Mouse (Mus musculus): ENCODE data around the gene Eef1b2. TPM values are rescaled to one million over a fixed set of nuclear protein-coding genes. Genes with fewer than 3 reads are reported as not detected.

The Eef1b2 gene
- total and polyA plus RNA-seq, 2 experiments, result 174 to 232 TPM

DNA sequence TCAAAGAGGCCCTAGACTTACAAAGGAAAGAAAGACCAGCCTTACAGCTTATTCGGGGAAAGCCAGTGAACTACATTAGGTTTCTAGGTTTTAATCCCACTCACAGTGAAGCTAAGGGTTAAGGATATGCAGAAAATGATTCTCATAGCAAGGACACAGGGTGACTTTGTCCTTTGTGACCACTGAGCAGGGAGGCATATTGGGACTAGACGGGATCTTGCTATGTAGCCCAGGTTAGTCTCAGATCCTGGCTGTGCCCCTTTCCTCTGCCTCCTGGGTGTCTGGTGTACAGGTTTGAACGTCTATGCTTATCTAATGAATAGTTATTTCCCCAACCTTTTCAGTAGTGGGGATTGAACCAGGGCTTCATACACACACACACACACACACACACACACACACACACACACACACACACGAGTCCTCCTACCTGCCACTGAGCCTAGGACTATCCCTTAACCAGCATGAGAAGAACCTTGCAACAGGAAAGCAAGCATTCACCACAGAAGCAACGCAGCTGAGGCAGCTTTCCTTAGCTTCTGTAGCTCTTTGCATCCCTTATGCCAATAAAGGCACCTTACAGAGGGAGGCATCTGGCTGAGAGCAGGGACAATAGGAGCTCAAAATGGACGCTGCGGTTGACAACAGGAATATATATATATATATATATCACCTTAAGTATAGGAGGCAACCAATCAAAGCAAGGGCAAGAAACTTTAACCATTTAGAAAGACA lies 28.2 kb downstream of the Eef1b2 start:
- Histone ChIP-seq H3K27ac (replicated peaks; ENCODE audit: insufficient read depth, low read depth, low read length) (no peak overlapping the region), H3K4me3 (ENCODE audit: insufficient read depth, low read depth, low read length) (no peak overlapping the region), H3K79me2 (ENCODE audit: control insufficient read depth, insufficient read depth, low read length) (no peaks in the 10 kb centered on the region), H3K9ac (ENCODE audit: low read depth, low read length) (no peak overlapping the region), H3K27me3 (ENCODE audit: control insufficient read depth, insufficient read depth, low read length) (no peaks in the 10 kb centered on the region), H3K4me1 (ENCODE audit: control insufficient read depth, insufficient read depth, low read length) (no peaks in the 10 kb centered on the region), H3K36me3 (ENCODE audit: control insufficient read depth, insufficient read depth, low read length) (no peaks in the 10 kb centered on the region)
- WGBS, result 52% methylated on average over 7 of the region's 7 CpGs
- DNase-seq (ENCODE audit: extremely low read depth, low read depth, low spot score), result no peak
- TF ChIP-seq POLR2A (IDR thresholded peaks at IDR 0.05; ENCODE audit: extremely low read depth, insufficient read depth, low read length), result no peak
- no peak for TF ChIP-seq CTCF (IDR thresholded peaks at IDR 0.05; ENCODE audit: low read depth, low read length)

DNA sequence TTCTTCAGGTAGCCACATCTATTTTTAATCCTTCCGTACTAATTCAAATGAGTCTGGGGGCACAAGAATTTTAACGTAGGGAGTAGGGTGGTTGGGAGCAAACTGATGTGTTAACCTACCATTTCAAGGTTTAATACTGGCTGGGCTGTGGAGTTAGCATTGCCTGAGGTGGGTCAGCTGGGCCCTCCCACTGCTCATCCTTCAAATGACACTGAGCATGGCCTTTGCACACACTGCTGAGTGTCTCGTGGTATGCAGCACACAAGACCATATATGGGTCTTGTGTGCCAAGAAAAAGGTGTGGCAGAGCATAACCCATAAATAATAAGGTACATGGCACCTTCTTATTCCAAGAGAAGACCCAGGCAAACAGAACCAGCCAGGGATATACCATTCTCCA lies 31.0 kb downstream of the Eef1b2 start:
- Histone ChIP-seq H3K36me3 (ENCODE audit: control insufficient read depth, insufficient read depth, low read length) (no peaks in the 10 kb centered on the region), H3K4me3 (ENCODE audit: insufficient read depth, low read depth, low read length) (no peak overlapping the region), H3K27me3 (ENCODE audit: control insufficient read depth, insufficient read depth, low read length) (no peaks in the 10 kb centered on the region), H3K9ac (ENCODE audit: low read depth, low read length) (no peak overlapping the region), H3K4me1 (ENCODE audit: control insufficient read depth, insufficient read depth, low read length) (no peaks in the 10 kb centered on the region), H3K27ac (replicated peaks; ENCODE audit: insufficient read depth, low read depth, low read length) (no peak overlapping the region), H3K79me2 (ENCODE audit: control insufficient read depth, insufficient read depth, low read length) (no peaks in the 10 kb centered on the region)
- 80% methylated on average over 3 of the region's 3 CpGs for WGBS
- DNase-seq (ENCODE audit: extremely low read depth, low read depth, low spot score), result no peak
- TF ChIP-seq POLR2A (IDR thresholded peaks at IDR 0.05; ENCODE audit: extremely low read depth, insufficient read depth, low read length), result no peak
- TF ChIP-seq CTCF (IDR thresholded peaks at IDR 0.05; ENCODE audit: low read depth, low read length), result no peak

DNA sequence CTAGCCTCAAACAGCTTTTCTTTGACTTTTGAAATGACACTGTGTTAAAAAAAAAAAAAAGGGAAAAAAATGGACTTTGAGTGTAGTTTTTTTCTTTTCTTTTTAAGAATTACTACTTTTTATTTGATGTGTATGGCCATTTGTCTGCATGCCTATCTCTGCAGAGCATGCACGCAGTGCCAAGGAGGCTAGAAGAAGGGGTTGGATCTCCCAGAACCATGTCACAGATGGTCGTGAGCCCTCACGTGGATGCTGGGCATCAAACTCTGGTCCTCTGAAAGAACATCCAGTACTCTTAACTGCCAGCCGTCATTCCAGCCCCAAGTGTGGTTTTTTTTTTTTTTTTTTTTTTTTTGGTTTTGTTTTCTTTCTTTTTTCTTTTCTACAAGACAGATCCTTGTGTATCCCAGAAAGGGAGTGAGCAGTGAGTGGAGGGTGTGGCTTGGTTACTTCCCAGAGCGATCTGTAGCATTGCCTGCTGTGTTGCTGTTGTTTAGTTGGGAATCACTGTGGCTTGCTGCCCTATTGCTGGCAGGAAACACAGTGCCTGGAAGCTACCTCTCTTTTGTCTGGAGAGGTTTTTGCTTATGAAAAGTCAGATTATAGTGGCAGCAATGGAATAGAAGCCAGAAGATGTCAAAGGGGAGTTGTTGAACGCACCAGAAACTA lies 33.4 kb downstream of the Eef1b2 start:
- TF ChIP-seq POLR2A (IDR thresholded peaks at IDR 0.05; ENCODE audit: extremely low read depth, insufficient read depth, low read length), result no peak
- TF ChIP-seq CTCF (IDR thresholded peaks at IDR 0.05; ENCODE audit: low read depth, low read length), result no peak
- WGBS, result 43% methylated on average over 6 of the region's 6 CpGs
- Histone ChIP-seq H3K9ac (ENCODE audit: low read depth, low read length) (no peak overlapping the region), H3K27me3 (ENCODE audit: control insufficient read depth, insufficient read depth, low read length) (peaks cover 2% of the 10 kb centered on the region; the same call in 1 of the 2 replicates), H3K4me3 (ENCODE audit: insufficient read depth, low read depth, low read length) (no peak overlapping the region), H3K36me3 (ENCODE audit: control insufficient read depth, insufficient read depth, low read length) (no peaks in the 10 kb centered on the region), H3K4me1 (ENCODE audit: control insufficient read depth, insufficient read depth, low read length) (no peaks in the 10 kb centered on the region), H3K79me2 (ENCODE audit: control insufficient read depth, insufficient read depth, low read length) (no peaks in the 10 kb centered on the region), H3K27ac (replicated peaks; ENCODE audit: insufficient read depth, low read depth, low read length) (no peak overlapping the region)
- no peak for DNase-seq (ENCODE audit: extremely low read depth, low read depth, low spot score)

DNA sequence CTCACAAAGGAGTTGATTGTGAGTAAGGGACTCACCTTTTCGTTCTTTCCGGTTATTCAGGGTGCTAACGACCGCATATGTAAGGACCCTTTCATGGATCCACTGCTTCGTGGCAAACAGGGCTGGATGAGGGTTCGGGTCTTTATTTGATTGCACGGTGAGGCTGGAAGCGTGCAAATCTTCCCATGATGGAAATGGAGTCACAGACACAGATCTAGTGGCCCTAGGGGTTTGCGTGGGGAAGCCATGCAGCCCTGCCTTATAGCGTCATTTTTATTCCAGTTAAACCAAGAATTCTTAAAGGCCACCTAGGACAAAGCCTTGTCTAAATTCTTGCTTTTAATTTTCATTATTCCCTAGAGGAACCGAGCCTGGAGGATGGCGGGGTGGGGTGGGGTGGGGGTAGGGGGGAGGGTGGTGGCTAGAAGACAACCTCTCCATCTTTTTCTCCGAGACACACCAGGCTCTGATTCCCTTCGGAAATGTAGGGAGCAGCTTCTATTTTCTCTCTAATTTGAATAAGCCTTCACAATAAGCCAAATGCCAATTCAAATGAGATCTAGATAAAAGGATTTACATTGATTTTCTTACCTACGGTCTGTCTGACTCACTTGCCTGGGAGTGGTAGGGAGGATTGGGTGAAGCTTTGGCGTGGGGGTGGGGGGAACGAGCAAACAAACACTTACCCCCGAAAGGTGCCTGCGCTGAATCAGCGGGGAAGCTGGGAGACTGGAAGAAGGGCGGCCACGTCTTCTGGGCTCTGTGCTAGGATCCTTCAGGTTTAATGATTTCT lies 37.0 kb downstream of the Eef1b2 start:
- H3K27me3 ChIP-seq (ENCODE audit: control insufficient read depth, insufficient read depth, low read length), result peaks cover 2% of the 10 kb centered on the region; the same call in 1 of the 2 replicates
- TF ChIP-seq CTCF (IDR thresholded peaks at IDR 0.05; ENCODE audit: low read depth, low read length) (no peak), POLR2A (IDR thresholded peaks at IDR 0.05; ENCODE audit: extremely low read depth, insufficient read depth, low read length) (no peak)
- no peak overlapping the region for H3K9ac ChIP-seq (ENCODE audit: low read depth, low read length)
- 32% methylated on average over 22 of the region's 22 CpGs for WGBS
- no peak overlapping the region for H3K4me3 ChIP-seq (ENCODE audit: insufficient read depth, low read depth, low read length)
- H3K36me3 ChIP-seq (ENCODE audit: control insufficient read depth, insufficient read depth, low read length), result no peaks in the 10 kb centered on the region
- no peak for DNase-seq (ENCODE audit: extremely low read depth, low read depth, low spot score)
- no peak overlapping the region for H3K27ac ChIP-seq (replicated peaks; ENCODE audit: insufficient read depth, low read depth, low read length)
- no peaks in the 10 kb centered on the region for H3K79me2 ChIP-seq (ENCODE audit: control insufficient read depth, insufficient read depth, low read length)
- no peaks in the 10 kb centered on the region for H3K4me1 ChIP-seq (ENCODE audit: control insufficient read depth, insufficient read depth, low read length)

DNA sequence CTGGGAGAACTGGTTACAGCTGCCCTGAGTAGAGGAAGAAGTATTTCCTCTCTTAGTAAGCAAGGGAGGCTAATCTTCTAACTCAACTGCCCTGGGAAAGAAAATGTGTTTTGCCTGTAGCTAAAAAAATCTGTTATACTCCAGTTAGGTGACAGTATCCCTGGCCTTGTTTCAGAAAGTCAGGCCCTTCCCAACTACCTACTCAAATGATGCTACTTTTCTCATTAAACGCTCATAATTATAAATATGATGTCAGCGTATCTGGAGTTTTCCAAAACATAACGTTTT lies 37.6 kb downstream of the Eef1b2 start, which contains the start of gene Gpr1:
TSS of gene Gpr1 (minus strand) at position 273 of the 288 bp plus-strand sequence.
- no peak for TF ChIP-seq CTCF (IDR thresholded peaks at IDR 0.05; ENCODE audit: low read depth, low read length)
- no peak for TF ChIP-seq POLR2A (IDR thresholded peaks at IDR 0.05; ENCODE audit: extremely low read depth, insufficient read depth, low read length)
- Histone ChIP-seq H3K79me2 (ENCODE audit: control insufficient read depth, insufficient read depth, low read length) (no peaks in the 10 kb centered on the region), H3K4me3 (ENCODE audit: insufficient read depth, low read depth, low read length) (no peak within 1 kb of the TSS), H3K4me1 (ENCODE audit: control insufficient read depth, insufficient read depth, low read length) (no peaks in the 10 kb centered on the region), H3K36me3 (ENCODE audit: control insufficient read depth, insufficient read depth, low read length) (no peaks in the 10 kb centered on the region), H3K9ac (ENCODE audit: low read depth, low read length) (no peak within 1 kb of the TSS), H3K27ac (replicated peaks; ENCODE audit: insufficient read depth, low read depth, low read length) (no peak within 1 kb of the TSS), H3K27me3 (ENCODE audit: control insufficient read depth, insufficient read depth, low read length) (peaks cover 2% of the 10 kb centered on the region; the same call in 1 of the 2 replicates)
- 43% methylated on average over 3 of the region's 3 CpGs for WGBS
- DNase-seq (ENCODE audit: extremely low read depth, low read depth, low spot score), result no peak

Measured in liver, adult 2 months (tissue).